Mouse (Mus musculus) adrenal gland, adult 18-20 months (tissue): ENCODE measurements at regions not wholly inside any gene's neighbourhood (a gene's known extent, or its start where the extent isn't known, plus 50 kb on each side); places are given as distances from the start of the nearest gene placed in this dataset.

Experiments used
- DNase-seq, 2 experiments: peaks; one replicate each; pipeline ENCODE4 v3.0.0; 2021 to 2022; ENCODE audit warnings: low spot score in 2 of 2

GRCm38 (mm10) chr8:38723254-38723653, 1729.8 kb downstream of the AI429214 start:
- no peak for DNase-seq

DNA sequence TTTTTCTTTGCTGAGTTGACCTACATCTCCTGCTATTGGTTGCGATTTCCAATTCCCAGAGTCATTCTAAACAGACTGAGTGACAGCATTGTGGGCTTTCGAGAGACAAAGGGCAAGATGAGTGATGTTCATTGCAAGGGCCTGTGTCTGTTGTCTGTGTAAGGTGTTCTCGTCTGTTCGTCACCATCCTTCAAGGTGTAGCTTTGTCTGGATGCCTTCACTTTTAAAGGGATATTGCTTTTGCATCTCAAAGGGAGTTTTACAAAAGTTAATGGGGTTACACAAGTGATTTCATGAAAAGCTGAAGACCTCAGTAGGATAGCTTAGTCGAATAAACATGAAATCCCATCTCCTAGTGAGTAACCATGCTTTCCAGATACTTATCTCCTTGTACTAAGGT, 1731.9 kb downstream of the AI429214 start:
- no peak for DNase-seq

- DNase-seq = no peak
Measured at GRCm38 (mm10) chr8:38747134-38747533, 1753.7 kb downstream of the AI429214 start.

DNA sequence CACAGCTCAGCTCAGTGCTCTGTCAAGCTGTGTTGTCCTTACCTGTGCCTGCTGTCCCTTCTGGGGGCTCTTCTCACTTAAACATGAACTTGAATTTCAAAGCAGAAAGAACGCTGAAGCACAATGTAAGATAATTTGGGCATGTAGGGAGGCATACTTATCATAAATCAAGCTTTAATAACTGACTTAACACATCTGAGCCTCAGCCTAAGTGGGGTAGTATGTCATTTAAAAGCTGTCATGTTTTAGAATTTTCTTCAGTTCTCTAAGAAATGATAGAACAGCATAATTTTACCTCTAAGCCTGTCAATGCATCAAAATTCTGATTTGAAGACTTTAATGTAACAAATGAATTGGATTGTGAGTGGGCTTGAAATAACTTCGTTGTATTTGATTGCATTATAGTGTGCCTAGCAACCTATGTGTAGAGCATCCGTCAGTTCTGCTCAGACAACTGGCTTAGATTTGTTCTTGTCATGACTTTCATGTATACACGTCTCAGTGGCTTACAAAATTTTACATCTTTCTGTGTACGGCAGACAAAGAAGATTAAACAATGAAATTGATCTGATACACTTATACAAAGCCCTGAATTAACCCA, 1773.3 kb downstream of the AI429214 start:
- no peak for DNase-seq

DNA sequence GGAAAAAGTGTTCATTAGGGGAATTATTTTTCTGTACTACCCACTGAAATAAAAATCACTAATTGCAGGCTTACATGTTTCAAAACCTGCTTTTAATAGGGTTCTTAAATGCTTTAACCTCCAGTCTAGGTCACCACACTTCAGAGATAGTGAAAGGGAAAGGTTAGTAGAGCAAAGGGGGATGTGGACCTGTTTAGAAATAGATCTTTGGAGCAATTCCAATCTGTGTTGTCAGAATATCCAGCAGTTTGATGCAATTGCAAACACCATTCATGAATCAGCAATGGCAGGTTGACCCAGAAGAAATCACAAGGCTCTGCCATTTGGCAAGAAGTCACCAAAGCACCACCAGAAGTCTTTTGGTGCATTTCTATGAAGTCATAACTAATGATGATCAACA, 1819.1 kb downstream of the AI429214 start:
- no peak for DNase-seq

DNA sequence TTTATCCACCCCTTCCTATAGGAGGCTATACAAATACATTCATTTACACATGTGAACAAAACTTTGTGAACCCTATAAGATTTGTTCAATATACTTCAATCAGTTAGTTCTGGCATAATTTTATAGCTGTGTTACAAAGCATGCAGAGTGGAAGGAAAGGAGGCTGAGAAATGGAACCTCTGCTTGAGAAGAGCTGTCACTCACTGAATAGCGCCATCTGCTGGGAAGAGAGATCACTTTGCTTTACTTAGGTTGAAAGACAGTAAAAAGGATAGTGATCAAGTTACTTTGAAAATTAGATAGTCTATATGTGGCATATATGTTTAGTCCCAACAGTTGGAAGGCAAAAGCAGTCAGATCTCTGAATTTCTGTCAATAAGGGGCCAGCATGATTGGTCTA, 1824.8 kb downstream of the AI429214 start:
- DNase-seq = peak in 1 of 2 experiments; percentile 3

GRCm38 (mm10) chr8:38861436-38861835, 1813.4 kb upstream of the Adam24 start:
- DNase-seq = no peak

DNA sequence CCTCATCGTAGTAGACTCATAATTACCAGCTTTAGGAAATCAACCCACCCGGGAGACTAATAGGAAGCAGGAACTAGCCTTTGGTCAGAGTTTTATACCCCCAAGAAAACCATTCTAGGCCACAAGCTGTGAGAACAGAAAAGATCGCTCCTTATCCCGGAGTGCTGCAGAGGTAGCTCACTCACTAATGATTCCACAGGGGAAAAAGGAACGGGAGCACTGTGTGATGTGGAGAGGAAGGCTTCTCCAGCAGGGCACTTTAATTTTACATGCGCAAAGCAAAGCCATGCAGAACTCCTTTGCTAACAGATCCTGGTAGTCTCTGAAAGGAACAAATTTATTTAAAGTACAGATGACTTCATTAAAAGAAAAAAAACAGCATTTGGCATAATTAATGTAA, 1807.5 kb upstream of the Adam24 start:
- no peak for DNase-seq
